Mouse (Mus musculus) myocyte (in vitro differentiated cells): ENCODE data around the gene Atrnl1.

Experiments used
- CEBPB ChIP-seq: IDR thresholded peaks from 2 replicates; pipeline ENCODE4 v1.6.1; 2011; ENCODE audit warnings: mild to moderate bottlenecking, moderate library complexity; ENCODE audit not compliant: poor library complexity, insufficient read depth, severe bottlenecking
- E2F4 ChIP-seq: IDR thresholded peaks from one replicate; pipeline ENCODE4 v1.6.1; 2011; ENCODE audit warnings: mild to moderate bottlenecking, control low read depth, moderate library complexity; ENCODE audit not compliant: insufficient read depth
- MAX ChIP-seq: IDR thresholded peaks from one replicate; pipeline ENCODE4 v1.6.1; 2011; ENCODE audit warnings: low read depth, mild to moderate bottlenecking, control low read depth
- MYOD1 ChIP-seq, 3 experiments: IDR thresholded peaks; one replicate each; pipeline ENCODE4 v1.6.1; 2011; ENCODE audit warnings: control low read depth in 2 of 3, low read depth in 2 of 3, mild to moderate bottlenecking in 2 of 3, moderate library complexity in 1 of 3; ENCODE audit not compliant: insufficient read length in 2 of 3, control insufficient read depth in 1 of 3
- MYOG ChIP-seq, 3 experiments: IDR thresholded peaks; one replicate each; pipeline ENCODE4 v1.6.1; 2011; ENCODE audit warnings: control low read depth in 2 of 3, low read depth in 2 of 3, mild to moderate bottlenecking in 2 of 3; ENCODE audit not compliant: insufficient read length in 2 of 3, control insufficient read depth in 1 of 3, insufficient read depth in 1 of 3
- POLR2A ChIP-seq: IDR thresholded peaks from one replicate; pipeline ENCODE4 v1.6.1; 2011; ENCODE audit warnings: low read depth, mild to moderate bottlenecking, control low read depth, moderate library complexity; ENCODE audit not compliant: insufficient read length
- POLR2AphosphoS2 ChIP-seq: IDR thresholded peaks from one replicate; pipeline ENCODE4 v1.6.1; 2011; ENCODE audit warnings: low read depth, control low read depth; ENCODE audit not compliant: insufficient read length
- REST ChIP-seq: IDR thresholded peaks from one replicate; pipeline ENCODE4 v1.6.1; 2011; ENCODE audit warnings: mild to moderate bottlenecking, control low read depth, moderate library complexity; ENCODE audit not compliant: insufficient read depth, insufficient read length
- TCF12 ChIP-seq: IDR thresholded peaks from one replicate; pipeline ENCODE4 v1.6.1; 2011; ENCODE audit warnings: mild to moderate bottlenecking, control low read depth; ENCODE audit not compliant: poor library complexity, insufficient read depth, severe bottlenecking
- TCF3 ChIP-seq: IDR thresholded peaks from one replicate; pipeline ENCODE4 v1.6.1; 2011; ENCODE audit warnings: low read depth, control low read depth; ENCODE audit not compliant: insufficient read length
- USF1 ChIP-seq: IDR thresholded peaks from one replicate; pipeline ENCODE4 v1.6.1; 2011; ENCODE audit warnings: low read depth, mild to moderate bottlenecking, control low read depth, moderate library complexity

- TF ChIP-seq MYOD1 (IDR thresholded peaks at IDR 0.05; ENCODE audit: control insufficient read depth in 1 of 3, insufficient read length in 2 of 3, low read depth in 2 of 3) (no peak), POLR2A (no peak), E2F4 (no peak), POLR2AphosphoS2 (no peak), MYOG (IDR thresholded peaks at IDR 0.05; ENCODE audit: control insufficient read depth in 1 of 3, insufficient read depth in 1 of 3, insufficient read length in 2 of 3, low read depth in 2 of 3) (no peak), USF1 (no peak), MAX (no peak), TCF12 (no peak), TCF3 (no peak), CEBPB (no peak), REST (no peak)
Observed at GRCm38 (mm10) chr19:57909466-57909865, 298.6 kb downstream of the Atrnl1 start.
